Mouse (Mus musculus) MEL-GATA-1-ER (cell line): ENCODE results near the gene Drc3.
"Not testable (repeated sequence)": the region's sequence is repeated elsewhere in the genome, so short reads cannot be mapped to it uniquely, and the experiment has no call there.

Source experiments
- DNase-seq: peaks from one replicate; pipeline ENCODE4 v3.0.0-alpha.2; 2012; ENCODE audit warnings: low read depth; ENCODE audit errors: extremely low read depth

The Drc3 gene

DNA sequence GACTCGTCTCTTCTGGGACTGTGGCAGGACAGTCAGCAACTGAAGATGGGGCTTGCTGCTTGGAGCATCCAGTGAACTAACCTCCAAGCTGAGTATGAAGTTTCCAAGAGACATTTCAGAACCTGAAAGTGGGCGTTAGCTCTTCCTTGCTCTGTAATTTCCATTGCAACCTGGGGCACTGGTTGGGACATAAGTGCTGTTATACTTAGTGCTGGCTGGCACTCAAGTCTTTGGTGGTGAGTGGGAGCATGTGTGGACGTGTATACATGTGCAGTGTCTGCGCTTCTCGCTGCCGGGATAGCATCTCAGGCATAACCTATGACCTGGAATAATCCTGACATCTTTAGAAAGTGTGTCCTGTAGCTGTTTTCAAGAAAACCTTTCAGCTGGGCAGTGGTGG, 38.2 kb downstream of the Drc3 start:
- DNase-seq, result no peak

GRCm38 (mm10) chr11:60396546-60396945, 43.4 kb downstream of the Drc3 start:
- DNase-seq, result no peak

- DNase-seq, result no peak
Measured at GRCm38 (mm10) chr11:60397172-60397571, 44.0 kb downstream of the Drc3 start.

DNA sequence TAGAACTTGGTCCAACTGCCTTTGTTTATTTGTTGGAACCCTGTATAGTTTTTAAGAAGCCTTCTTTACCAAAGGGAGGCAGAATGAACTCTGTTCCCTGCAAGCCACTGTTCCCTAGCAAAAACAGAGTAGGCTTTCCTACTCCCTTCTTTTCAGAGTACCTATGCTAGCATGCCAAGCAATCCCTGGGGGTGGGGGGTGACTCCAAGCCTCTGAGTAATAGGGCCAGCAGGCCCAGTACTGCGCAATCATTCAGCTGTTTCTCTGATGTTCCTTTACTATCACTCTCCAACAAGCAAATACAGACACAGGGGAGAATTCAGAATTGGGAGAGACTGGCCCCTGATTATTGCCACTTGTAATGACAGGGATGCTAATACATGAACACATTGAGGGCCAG, 53.5 kb downstream of the Drc3 start:
- DNase-seq, result no peak

DNA sequence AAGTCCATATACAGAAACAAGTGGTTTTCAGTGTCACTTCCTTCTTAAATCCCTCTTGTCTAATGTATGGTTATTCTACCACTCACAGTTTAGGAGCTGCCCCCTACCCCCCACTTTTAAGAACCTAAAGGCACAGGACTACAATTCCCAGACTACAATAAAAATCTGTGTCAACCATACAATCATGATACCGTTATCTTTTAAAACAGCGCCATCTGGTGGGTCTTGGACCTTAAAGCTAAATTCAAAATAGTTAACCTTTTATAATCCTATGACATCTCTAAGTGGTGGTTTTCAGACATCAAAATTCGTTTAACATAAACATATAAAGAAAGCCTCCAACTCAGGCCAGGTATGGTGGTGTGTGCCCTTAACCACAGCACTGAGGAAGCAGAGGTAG, 59.0 kb downstream of the Drc3 start:
- peak; percentile 39 for DNase-seq

DNA sequence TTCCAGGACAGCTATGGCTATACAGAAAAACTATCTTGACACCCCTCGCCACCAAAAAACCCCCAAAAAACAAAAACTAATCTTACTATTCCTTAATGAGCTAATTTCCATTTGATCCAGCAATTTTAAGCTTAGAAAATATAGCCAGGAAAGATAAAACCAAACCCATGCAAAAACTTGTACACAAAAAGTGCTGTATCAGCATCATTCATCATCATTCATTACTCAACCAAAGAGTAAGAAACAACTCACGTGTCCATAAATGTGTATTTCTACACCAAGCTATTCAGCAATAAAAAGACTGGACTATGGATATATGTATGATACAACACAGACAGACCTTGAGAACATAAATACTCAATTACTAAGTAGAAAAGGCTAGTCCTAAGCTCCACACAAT, 59.8 kb downstream of the Drc3 start:
- DNase-seq, result no peak

GRCm38 (mm10) chr11:60416590-60416962, 63.4 kb downstream of the Drc3 start:
- peak; percentile 15 for DNase-seq

DNA sequence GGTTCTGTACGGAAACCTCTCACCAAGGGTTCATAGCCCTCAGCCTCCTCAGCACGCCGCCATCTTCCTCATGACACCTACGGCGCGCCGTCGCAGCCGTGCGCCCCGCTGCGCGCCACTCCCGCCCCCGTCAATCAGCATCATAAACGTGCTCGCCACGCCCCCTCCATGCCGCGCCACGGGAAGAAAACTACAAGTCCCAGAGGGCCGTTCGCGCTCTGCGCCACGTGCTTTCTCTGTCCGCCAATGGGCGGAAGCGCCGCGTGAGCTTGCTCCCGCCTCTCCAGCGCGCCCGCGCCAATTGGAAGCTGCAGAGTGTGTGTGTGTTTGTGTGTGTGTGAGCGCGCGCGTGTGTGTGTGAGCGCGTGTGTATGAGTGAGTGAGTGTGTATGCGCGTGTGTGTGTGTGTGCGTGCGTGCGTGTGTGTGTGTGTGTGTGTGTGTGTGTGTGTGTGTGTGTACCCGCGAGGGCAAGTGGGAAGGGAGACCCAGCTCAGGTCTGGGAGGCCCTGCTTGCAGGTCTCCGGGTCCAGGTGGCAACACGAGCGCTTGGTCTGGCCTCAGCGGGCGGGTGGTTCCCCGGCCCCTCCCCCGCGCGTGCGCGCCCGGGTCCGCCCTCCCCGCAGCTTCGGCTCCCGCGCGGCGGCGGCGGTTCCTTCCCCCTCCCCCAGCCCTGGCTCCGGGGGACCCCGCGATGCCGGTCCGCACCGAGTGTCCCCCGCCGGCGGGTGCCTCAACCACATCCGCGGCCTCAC, 64.0 kb downstream of the Drc3 start, which contains the start of gene Gid4:
Gid4 (plus strand) TSS at position 183 of the 754 bp plus-strand sequence.
- DNase-seq, result peak; percentile 97

- peak; percentile 14 for DNase-seq
Measured at GRCm38 (mm10) chr11:60417717-60418472, 64.8 kb downstream of the Drc3 start, which contains the start of gene Atpaf2. TSS of gene Atpaf2 (minus strand) at chr11:60418457.

DNA sequence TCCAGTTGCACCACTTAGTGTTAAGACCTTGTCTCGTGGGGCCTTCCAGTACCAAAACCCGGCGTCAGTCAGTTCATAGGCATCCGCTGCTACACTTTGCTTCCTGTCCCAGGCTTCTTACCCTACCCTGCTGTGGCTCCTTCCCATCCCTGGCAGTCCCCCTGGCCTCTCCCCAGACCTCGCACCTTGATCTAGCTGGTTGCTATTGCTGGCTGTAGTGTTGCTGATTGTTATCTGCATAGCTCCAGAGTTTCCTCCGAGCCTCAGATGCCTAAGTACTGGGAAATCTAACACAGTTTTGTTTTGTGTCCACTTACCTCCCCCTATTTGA, 65.3 kb downstream of the Drc3 start:
- peak; percentile 15 for DNase-seq

GRCm38 (mm10) chr11:60422046-60422668, 69.0 kb downstream of the Drc3 start:
- DNase-seq, result peak; percentile 16

GRCm38 (mm10) chr11:60423006-60423405, 69.9 kb downstream of the Drc3 start:
- no peak for DNase-seq

GRCm38 (mm10) chr11:60426417-60426816, 73.3 kb downstream of the Drc3 start:
- no peak for DNase-seq

DNA sequence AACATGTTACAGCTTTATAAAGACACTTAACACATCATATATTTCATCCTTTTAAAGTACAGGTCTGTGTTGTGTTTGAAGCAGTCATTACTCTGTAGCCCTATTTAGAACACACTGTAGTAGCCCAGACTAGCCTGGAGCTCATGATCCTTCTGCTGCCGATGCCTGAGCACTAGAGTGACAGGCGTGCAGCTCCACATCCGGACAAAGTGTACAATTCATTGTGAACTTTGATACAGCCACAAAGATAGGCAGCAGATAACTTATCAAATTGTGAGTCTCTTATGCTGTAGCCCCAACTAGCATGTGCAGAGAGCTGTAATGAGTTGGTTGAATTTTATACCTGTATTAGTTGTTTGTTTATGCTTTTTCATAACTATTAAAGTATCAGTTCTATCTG, 74.5 kb downstream of the Drc3 start:
- no peak for DNase-seq

DNA sequence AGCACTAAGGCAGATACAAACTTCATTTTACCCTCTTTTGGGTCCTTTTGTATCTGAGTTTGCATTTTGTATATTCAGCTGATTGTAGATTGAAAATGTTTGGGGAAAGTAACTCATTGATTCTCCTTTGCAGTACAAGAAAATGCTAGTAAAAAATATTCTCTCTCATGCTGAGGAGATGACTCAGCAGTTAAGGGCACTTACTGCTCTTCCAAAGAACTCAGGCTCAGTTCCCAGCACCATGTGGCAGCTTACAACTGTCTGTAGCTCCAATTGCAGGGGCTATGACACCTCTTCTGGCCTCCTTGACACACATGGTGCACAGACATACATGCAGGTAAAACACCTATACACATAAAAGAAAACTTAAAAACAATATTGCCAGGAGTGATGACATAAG, 80.4 kb downstream of the Drc3 start:
- DNase-seq, result no peak

DNA sequence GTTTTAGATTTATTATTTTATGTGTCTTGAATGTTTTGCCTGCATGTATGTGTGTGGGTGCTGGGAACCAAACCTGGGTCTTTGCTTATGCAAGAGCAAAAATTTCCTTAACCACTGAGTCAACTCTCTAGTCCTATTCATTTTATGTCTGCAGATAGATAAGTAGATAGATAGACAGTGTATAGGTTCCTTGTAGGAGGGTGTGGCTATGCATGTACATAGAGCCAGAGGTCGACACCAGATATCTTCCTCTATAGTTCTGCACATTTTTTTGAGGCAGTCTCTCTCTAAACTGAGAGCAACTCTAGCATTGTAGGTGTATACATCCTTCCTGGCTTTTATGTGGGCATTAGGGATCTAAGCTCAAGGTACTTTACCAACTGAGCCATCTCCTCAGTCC, 82.0 kb downstream of the Drc3 start:
- no peak for DNase-seq

GRCm38 (mm10) chr11:60436618-60437017, 83.5 kb downstream of the Drc3 start:
- no peak for DNase-seq

GRCm38 (mm10) chr11:60439621-60440020, 86.5 kb downstream of the Drc3 start:
- not testable (repeated sequence) for DNase-seq

DNA sequence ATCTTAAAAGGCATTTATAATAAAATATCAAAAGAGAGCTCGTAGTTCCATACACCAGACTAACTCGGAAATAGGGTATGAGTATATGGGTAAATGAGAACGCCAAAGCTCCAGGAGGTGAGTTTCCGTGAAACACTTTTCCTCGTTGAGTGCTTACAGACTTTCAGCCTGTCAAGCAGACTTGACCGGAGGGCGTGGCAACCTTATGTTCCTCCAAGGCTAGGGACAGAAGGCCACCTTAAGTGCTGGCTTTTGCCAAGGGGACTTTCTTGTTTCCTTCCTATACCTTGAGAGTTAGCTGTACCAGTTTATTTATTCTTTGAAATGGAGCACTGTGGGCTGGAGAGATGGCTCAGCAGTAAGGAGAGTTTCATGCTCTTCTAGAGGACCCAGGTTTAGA, 87.0 kb downstream of the Drc3 start:
- DNase-seq, result no peak

DNA sequence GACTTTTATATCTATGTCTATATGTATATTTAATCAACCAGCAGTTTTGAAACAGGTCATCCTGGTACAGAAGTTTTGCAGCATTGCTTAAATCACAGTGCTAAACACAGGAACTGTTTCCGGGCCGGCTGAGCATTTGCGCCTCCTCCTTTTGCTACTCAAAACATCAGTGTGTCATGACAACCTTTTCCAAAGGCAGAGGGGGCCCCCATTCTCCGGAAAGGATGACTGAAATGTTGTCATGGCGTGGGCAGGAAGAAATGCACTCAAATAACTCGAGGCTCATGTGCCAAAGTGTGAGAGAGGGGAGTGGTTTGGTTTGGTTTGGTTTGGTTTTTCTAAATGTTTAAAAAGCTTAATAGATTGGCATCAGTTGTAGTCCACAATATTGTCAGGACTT, 89.8 kb downstream of the Drc3 start:
- DNase-seq, result no peak
